Mouse (Mus musculus) lung, embryonic 15.5 days (tissue): ENCODE data around the gene Ampd1. TPM values are rescaled to one million over a fixed set of nuclear protein-coding genes. Genes with fewer than 3 reads are reported as not detected.

Experiments
- ATAC-seq: fragments of 200-750 bp; cut with Nextera tagmentation; 2 replicates; pipeline ENCODE4 v1.8.0; 2017; ENCODE audit warnings: moderate number of reproducible peaks, borderline replicate concordance; ENCODE audit not compliant: low FRiP score, low TSS enrichment; ENCODE audit errors: extremely low read depth
- H3K27ac ChIP-seq: fragments of 300-500 bp; sonication (generic); 2 replicates; pipeline ENCODE4 v1.5.1; 2015; ENCODE audit warnings: moderate library complexity, mild to moderate bottlenecking, inconsistent platforms
- H3K27me3 ChIP-seq: fragments of 300-500 bp; sonication (generic); 2 replicates; pipeline ENCODE4 v1.6.1; 2015; ENCODE audit warnings: inconsistent platforms
- H3K36me3 ChIP-seq: fragments of 300-500 bp; sonication (generic); 2 replicates; pipeline ENCODE4 v1.6.1; 2015; ENCODE audit warnings: inconsistent platforms
- H3K4me1 ChIP-seq: fragments of 300-500 bp; sonication (generic); 2 replicates; pipeline ENCODE4 v1.6.1; 2015; ENCODE audit warnings: inconsistent platforms
- H3K4me2 ChIP-seq: fragments of 300-500 bp; sonication (generic); 2 replicates; pipeline ENCODE4 v1.6.1; 2015; ENCODE audit warnings: inconsistent platforms, mild to moderate bottlenecking, moderate library complexity
- H3K4me3 ChIP-seq: fragments of 300-500 bp; sonication (generic); 2 replicates; pipeline ENCODE4 v1.5.1; 2015; ENCODE audit warnings: mild to moderate bottlenecking, inconsistent platforms
- H3K9ac ChIP-seq: fragments of 300-500 bp; sonication (generic); 2 replicates; pipeline ENCODE4 v1.6.1; 2015; ENCODE audit warnings: inconsistent platforms
- H3K9me3 ChIP-seq: fragments of 300-500 bp; sonication (generic); 2 replicates; pipeline ENCODE4 v1.6.1; 2016; ENCODE audit warnings: inconsistent platforms
- WGBS: fragments of 180-500 bp; shearing (Covaris S2); methylation state at CpG from one replicate; pipeline ENCODE4 v1.1.7; 2015; 5-methylcytosine and 5-hydroxymethylcytosine counted together
- polyA plus RNA-seq: library from polyadenylated mRNA; unstranded; fragments of >200 nt; fragmentation: Nextera tagmentation; extraction: Ambion mirVana; gene quantifications from 2 replicates; pipeline ENCODE4 v1.2.1, GENCODE M21; 2015

The Ampd1 gene
- polyA plus RNA-seq, 1 experiment from 2014 or later = 0.14 TPM

GRCm38 (mm10) chr3:103081051-103081450 is 7.2 kb downstream of the Ampd1 start:
- Histone ChIP-seq H3K4me1 (no peaks in the 10 kb centered on the region), H3K9ac (no peak overlapping the region), H3K9me3 (no peaks in the 10 kb centered on the region), H3K4me2 (no peak overlapping the region), H3K27me3 (no peaks in the 10 kb centered on the region), H3K27ac (no peak overlapping the region), H3K36me3 (no peaks in the 10 kb centered on the region), H3K4me3 (no peak overlapping the region)
- no peak for ATAC-seq
- WGBS = 61% methylated on average over 11 of the region's 11 CpGs

- 71% methylated on average over 17 of the region's 17 CpGs for WGBS
- Histone ChIP-seq H3K4me2 (no peak overlapping the region), H3K4me1 (no peaks in the 10 kb centered on the region), H3K4me3 (no peak overlapping the region), H3K9ac (no peak overlapping the region), H3K27ac (no peak overlapping the region), H3K9me3 (no peaks in the 10 kb centered on the region), H3K27me3 (no peaks in the 10 kb centered on the region), H3K36me3 (no peaks in the 10 kb centered on the region)
- no peak for ATAC-seq
Measured at GRCm38 (mm10) chr3:103081861-103082453, 8.1 kb downstream of the Ampd1 start.

- ATAC-seq = no peak
- Histone ChIP-seq H3K36me3 (no peaks in the 10 kb centered on the region), H3K4me1 (no peaks in the 10 kb centered on the region), H3K4me3 (no peak overlapping the region), H3K4me2 (no peak overlapping the region), H3K9ac (no peak overlapping the region), H3K27ac (no peak overlapping the region), H3K9me3 (no peaks in the 10 kb centered on the region), H3K27me3 (no peaks in the 10 kb centered on the region)
- WGBS = 74% methylated on average over 5 of the region's 5 CpGs
Measured at GRCm38 (mm10) chr3:103082761-103083160, 8.9 kb downstream of the Ampd1 start.

- WGBS = 68% methylated on average over 3 of the region's 3 CpGs
- H3K9ac ChIP-seq = no peak overlapping the region
Measured at GRCm38 (mm10) chr3:103085986-103086385, 12.2 kb downstream of the Ampd1 start.

GRCm38 (mm10) chr3:103091753-103092152 is 17.9 kb downstream of the Ampd1 start:
- 95% methylated on average over 2 of the region's 2 CpGs for WGBS

More at GRCm38 (mm10) chr3:103085986-103086385, 12.2 kb downstream of the Ampd1 start:
- no peaks in the 10 kb centered on the region for H3K27me3 ChIP-seq
- no peak overlapping the region for H3K27ac ChIP-seq
- no peak overlapping the region for H3K4me2 ChIP-seq
- no peak for ATAC-seq
- no peak overlapping the region for H3K4me3 ChIP-seq
- H3K9me3 ChIP-seq = no peaks in the 10 kb centered on the region
- no peaks in the 10 kb centered on the region for H3K36me3 ChIP-seq
- no peaks in the 10 kb centered on the region for H3K4me1 ChIP-seq

GRCm38 (mm10) chr3:103098662-103099061 is 24.8 kb downstream of the Ampd1 start:
- no peak overlapping the region for H3K27ac ChIP-seq
- no peaks in the 10 kb centered on the region for H3K36me3 ChIP-seq
- H3K4me3 ChIP-seq = no peak overlapping the region
- H3K9me3 ChIP-seq = no peaks in the 10 kb centered on the region
- H3K9ac ChIP-seq = no peak overlapping the region
- H3K4me1 ChIP-seq = peaks cover 7% of the 10 kb centered on the region
- WGBS = 71% methylated on average over 23 of the region's 23 CpGs
- no peak for ATAC-seq
- H3K27me3 ChIP-seq = no peaks in the 10 kb centered on the region
- no peak overlapping the region for H3K4me2 ChIP-seq

More at GRCm38 (mm10) chr3:103091753-103092152, 17.9 kb downstream of the Ampd1 start:
- Histone ChIP-seq H3K4me1 (no peaks in the 10 kb centered on the region), H3K27me3 (no peaks in the 10 kb centered on the region), H3K9ac (no peak overlapping the region), H3K36me3 (no peaks in the 10 kb centered on the region), H3K4me3 (no peak overlapping the region), H3K27ac (no peak overlapping the region), H3K9me3 (no peaks in the 10 kb centered on the region), H3K4me2 (no peak overlapping the region)
- ATAC-seq = no peak

GRCm38 (mm10) chr3:103099667-103100066 is 25.9 kb downstream of the Ampd1 start:
- H3K4me3 ChIP-seq = no peak overlapping the region
- no peaks in the 10 kb centered on the region for H3K36me3 ChIP-seq
- no peak for ATAC-seq
- H3K27ac ChIP-seq = no peak overlapping the region
- H3K9me3 ChIP-seq = no peaks in the 10 kb centered on the region
- no peak overlapping the region for H3K4me2 ChIP-seq
- H3K9ac ChIP-seq = no peak overlapping the region
- peaks cover 7% of the 10 kb centered on the region for H3K4me1 ChIP-seq
- 82% methylated on average over 6 of the region's 6 CpGs for WGBS
- H3K27me3 ChIP-seq = no peaks in the 10 kb centered on the region

GRCm38 (mm10) chr3:103100735-103101134 is 26.9 kb downstream of the Ampd1 start:
- Histone ChIP-seq H3K4me3 (no peak overlapping the region), H3K27me3 (no peaks in the 10 kb centered on the region), H3K36me3 (no peaks in the 10 kb centered on the region), H3K9ac (no peak overlapping the region), H3K4me1 (peaks cover 7% of the 10 kb centered on the region), H3K4me2 (no peak overlapping the region), H3K27ac (no peak overlapping the region), H3K9me3 (no peaks in the 10 kb centered on the region)
- no peak for ATAC-seq
- WGBS = 51% methylated on average over 2 of the region's 2 CpGs

GRCm38 (mm10) chr3:103101194-103101593 is 27.4 kb downstream of the Ampd1 start:
- H3K9ac ChIP-seq = no peak overlapping the region
- no peaks in the 10 kb centered on the region for H3K36me3 ChIP-seq
- H3K4me3 ChIP-seq = no peak overlapping the region
- WGBS = 52% methylated on average over 5 of the region's 5 CpGs
- no peak overlapping the region for H3K27ac ChIP-seq
- no peak overlapping the region for H3K4me2 ChIP-seq
- H3K4me1 ChIP-seq = peaks cover 7% of the 10 kb centered on the region
- H3K27me3 ChIP-seq = no peaks in the 10 kb centered on the region
- no peaks in the 10 kb centered on the region for H3K9me3 ChIP-seq
- no peak for ATAC-seq

GRCm38 (mm10) chr3:103101909-103102308 is 28.1 kb downstream of the Ampd1 start:
- Histone ChIP-seq H3K4me1 (peaks cover 7% of the 10 kb centered on the region), H3K9me3 (no peaks in the 10 kb centered on the region), H3K4me3 (peak overlapping the region; percentile 89), H3K27me3 (no peaks in the 10 kb centered on the region), H3K4me2 (peak overlapping the region; percentile 97), H3K36me3 (no peaks in the 10 kb centered on the region), H3K9ac (peak overlapping the region; percentile 61), H3K27ac (peak overlapping the region; percentile 88)
- peak; percentile 35 for ATAC-seq
- 3% methylated on average over 14 of the region's 14 CpGs for WGBS

- no peaks in the 10 kb centered on the region for H3K36me3 ChIP-seq
- no peaks in the 10 kb centered on the region for H3K27me3 ChIP-seq
- peak within 1 kb of the TSS; percentile 97 for H3K4me2 ChIP-seq
- H3K4me1 ChIP-seq = peaks cover 7% of the 10 kb centered on the region
- under 1% methylated on average over 72 of the region's 72 CpGs for WGBS
- peak within 1 kb of the TSS; percentile 88 for H3K27ac ChIP-seq
- H3K9ac ChIP-seq = peak within 1 kb of the TSS; percentile 76
- H3K9me3 ChIP-seq = no peaks in the 10 kb centered on the region
- peak; percentile 98 for ATAC-seq
- H3K4me3 ChIP-seq = peak within 1 kb of the TSS; percentile 89
Measured at GRCm38 (mm10) chr3:103102454-103103390, 28.9 kb downstream of the Ampd1 start, which contains the start of gene Dennd2c. Gene Dennd2c (plus strand): TSS chr3:103102604.
